Mouse (Mus musculus) kidney, postnatal 4 days (tissue): ENCODE data around the gene Ccdc69.
A peak's percentile ranks its signal among the peaks of the same experiment; 100 is the strongest.
"Not testable (repeated sequence)": the region's sequence is repeated elsewhere in the genome, so short reads cannot be mapped to it uniquely, and the experiment has no call there.

ENCODE experiments used
- DNase-seq, 2 experiments: peaks; one replicate each; pipeline ENCODE4 v3.0.0; 2021; ENCODE audit warnings: mixed read lengths in 2 of 2

Ccdc69 gene

GRCm38 (mm10) chr11:55077331-55078231 lies at the start of gene Ccdc69:
Ccdc69 (minus strand) TSS chr11:55078131.
- DNase-seq, result peak; percentile 65 to 77

- no peak for DNase-seq
Observed at GRCm38 (mm10) chr11:55126663-55127062, 48.7 kb upstream of the Ccdc69 start.

DNA sequence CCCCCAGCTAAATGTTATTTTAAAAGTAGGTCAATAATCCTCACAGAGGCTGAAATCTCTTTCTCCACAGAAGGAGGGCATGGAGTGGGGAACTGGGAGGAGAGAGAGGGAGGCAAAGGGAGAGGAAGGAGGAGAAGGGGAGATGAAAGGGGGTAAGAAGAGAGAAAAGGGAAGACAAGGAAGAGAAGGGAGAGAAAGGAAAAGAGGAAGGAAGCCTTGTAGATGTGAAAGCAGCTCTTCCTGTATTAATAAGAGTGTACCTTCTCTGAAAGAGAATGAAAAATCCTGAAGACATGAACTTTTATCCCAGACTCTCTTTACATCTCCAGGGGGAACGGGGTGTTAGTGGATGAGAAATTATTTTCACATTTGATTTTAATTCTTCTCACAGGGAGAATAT lies 43.5 kb upstream of the Ccdc69 start:
- no peak for DNase-seq

- DNase-seq, result no peak
Observed at GRCm38 (mm10) chr11:55120821-55121271, 42.9 kb upstream of the Ccdc69 start.

DNA sequence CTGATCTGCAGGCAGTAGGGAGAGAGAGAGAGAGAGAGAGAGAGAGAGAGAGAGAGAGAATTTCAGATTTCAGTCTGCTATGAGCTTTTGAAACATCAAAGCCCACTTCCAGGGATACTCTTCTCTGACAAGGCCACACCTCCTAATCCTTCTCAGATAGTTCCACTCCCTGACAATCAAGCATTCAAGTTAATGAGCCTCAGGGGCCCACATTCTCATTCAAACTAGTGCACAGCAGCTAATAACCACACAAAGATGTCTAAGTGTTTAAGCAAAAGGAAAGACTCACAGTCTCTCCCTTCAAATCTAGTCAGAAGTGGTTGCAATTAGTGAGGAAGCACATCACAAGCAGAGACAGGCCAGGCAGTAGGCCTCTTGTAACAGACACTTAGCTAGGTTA lies 42.3 kb upstream of the Ccdc69 start:
- DNase-seq, result no peak

GRCm38 (mm10) chr11:55117031-55117430 lies 39.1 kb upstream of the Ccdc69 start:
- DNase-seq, result no peak

- no peak for DNase-seq
Observed at GRCm38 (mm10) chr11:55116004-55116403, 38.1 kb upstream of the Ccdc69 start.

DNA sequence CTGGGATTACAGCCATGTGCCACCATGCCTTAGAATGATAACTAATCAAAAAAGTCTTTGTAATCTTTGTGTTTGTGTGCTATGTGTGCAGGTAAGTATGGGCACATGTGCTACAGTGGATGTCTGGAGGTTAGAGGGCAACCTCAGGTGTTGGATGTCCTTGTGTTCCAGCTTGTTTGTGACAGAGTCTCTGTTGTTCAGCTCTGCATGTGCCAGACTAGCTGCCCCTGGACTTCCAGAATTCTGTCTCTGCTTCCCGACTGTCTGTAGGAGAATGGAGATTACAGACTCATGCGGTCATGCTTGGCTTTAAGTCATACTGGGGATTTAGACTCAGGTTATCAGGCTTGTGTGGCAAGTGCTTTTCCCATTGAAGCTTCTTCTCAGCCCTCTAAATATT lies 36.4 kb upstream of the Ccdc69 start:
- DNase-seq, result no peak

DNA sequence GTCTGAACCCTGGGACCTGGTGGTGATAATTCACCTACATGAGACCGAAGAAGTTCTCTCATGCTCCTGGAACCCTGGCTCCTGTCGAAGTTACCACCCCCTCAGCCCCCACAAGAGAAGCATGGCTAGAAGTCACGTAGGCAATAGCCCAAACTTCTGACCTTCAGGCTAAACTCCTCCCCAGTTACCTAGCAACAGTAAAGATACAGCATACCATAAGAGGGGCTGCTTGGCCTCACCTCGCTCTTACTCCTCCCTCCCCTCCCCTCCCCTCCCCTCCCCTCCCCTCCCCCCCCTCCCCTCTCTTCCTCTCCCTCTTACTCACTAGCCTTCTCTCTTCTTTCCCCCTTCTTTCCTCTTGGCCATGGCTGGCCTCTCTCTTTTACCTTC lies 35.9 kb upstream of the Ccdc69 start:
- not testable (repeated sequence) for DNase-seq

GRCm38 (mm10) chr11:55113209-55113860 lies 35.4 kb upstream of the Ccdc69 start:
- DNase-seq, result peak in 1 of 2 experiments; percentile 27

DNA sequence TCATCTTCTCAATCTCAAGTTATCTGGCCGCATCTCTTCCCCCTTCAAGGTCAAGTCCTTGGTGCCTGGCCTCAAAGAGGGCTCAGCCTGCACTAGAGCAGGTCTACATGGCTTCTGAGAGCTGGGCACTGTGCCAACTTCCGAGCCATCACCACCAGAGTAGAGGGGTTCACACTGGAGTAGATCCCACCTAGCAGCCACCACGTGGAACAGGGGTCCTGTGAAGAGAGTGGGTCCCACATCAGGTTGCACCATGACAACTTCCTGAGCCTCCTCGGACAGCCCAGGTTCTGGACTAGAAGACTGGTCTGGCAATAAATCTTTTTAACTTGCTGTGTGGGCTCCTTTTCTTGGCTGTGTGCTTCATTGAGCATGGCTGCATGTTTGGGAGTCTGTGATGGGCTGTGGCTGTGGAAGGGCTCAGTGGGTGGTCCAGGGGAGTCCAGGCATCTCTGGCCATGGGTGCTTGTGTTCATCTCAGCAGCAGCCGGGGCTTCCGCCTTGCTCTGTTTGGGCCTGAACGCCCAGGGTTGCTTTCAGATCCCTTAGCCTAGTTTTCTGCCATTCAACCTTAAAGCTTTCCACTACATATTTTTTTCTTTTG lies 32.7 kb upstream of the Ccdc69 start:
- DNase-seq, result peak; percentile 60 to 73

- no peak for DNase-seq
Observed at GRCm38 (mm10) chr11:55109521-55110300, 31.8 kb upstream of the Ccdc69 start.

DNA sequence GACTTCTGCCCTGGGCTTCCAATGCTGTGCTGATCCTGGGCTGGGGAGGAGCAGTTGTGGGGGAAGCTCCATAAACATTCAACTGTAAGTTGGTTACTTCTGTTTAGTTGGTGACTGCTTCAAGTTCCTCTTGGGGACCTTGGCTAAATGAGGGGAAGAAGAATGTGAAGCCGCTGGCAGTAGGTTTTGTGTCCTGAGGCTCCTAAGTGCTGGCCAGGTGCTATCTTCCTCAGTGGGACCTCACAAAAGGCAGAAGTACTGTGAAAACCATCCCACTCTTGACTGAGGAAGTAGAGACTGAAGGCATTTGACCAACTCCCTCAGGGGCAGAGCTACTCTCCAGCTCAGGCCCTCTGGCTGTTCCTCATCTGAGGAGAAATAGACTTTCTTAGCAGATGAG lies 28.7 kb upstream of the Ccdc69 start:
- DNase-seq, result no peak

- DNase-seq, result peak in 1 of 2 experiments; percentile 13
Observed at GRCm38 (mm10) chr11:55105389-55105788, 27.5 kb upstream of the Ccdc69 start.

DNA sequence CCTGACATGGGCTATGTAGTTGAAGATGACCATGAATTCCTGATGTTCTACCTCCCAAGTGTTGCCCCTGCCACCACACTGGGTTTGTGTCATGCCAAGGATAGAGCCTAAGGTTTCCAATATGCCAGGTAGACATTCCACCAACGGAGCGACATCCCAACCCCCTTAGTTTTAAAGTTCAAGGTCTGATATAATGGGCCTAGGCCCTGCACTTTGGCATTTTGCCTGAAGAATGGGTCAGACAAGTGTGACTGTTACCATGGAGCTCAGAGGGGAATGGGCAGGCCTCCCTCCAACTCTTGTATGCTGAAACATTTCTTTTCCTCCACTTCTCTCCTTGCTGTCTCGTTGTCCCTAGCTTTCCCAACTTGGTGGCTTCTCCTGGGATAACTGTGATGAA lies 25.3 kb upstream of the Ccdc69 start:
- peak in 1 of 2 experiments; percentile 43 for DNase-seq

- no peak for DNase-seq
Observed at GRCm38 (mm10) chr11:55102015-55102414, 24.1 kb upstream of the Ccdc69 start.

DNA sequence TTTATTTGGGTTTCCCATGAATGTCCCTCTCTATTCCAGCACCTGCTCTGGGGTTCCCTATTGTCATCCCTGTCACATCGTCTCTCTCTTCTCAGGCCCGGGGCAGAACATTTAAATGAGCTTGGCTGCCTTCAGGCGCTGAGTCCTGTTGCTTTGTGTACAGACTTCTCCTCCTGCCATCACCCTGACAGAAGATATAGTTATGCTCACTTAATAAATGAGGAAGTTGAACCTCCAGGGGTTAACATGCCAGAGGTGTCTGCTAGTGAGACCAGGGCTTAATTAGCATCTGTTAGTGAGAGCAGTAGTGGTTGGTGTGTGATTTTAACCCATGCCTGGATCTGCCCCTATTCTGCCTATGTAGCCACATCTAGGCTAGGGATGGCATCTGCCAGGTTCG lies 21.9 kb upstream of the Ccdc69 start:
- DNase-seq, result no peak

GRCm38 (mm10) chr11:55099019-55099771 lies 21.3 kb upstream of the Ccdc69 start:
- DNase-seq, result no peak

DNA sequence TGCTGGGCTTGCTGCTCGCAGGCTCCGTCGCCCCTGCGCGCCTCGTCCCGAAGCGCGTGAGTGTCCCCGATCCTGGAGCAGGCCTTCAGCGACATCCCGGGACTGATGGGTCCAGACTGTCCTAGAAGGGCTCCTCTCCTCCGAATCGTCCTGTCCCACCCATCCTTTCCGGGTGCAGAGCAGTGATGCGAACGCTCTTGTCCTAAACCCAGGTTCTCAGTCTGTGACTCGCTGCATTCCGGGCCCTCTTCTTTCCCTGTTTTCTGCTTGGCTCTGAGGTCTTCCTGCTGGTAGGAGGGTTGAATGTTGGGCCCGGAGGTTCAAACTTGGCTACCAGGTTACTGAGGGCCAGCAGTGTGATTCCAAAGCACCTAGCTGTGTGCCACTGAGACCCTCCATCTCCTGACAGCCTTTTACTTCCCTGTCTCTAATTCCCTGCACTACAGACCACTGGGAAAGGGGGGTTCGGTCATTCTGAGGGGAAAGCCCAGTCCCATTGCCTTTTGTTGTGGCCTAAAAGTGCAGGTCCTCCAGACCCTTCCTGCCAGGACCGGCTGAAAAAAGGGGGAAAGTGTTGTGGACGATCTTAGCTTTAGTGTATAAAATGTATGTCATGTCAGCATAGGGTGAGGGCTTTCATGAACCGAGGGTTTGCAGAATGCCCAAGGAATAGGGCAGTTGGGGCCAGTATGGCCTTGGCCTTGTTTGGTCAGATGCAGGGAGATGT lies 20.4 kb upstream of the Ccdc69 start:
- DNase-seq, result no peak

DNA sequence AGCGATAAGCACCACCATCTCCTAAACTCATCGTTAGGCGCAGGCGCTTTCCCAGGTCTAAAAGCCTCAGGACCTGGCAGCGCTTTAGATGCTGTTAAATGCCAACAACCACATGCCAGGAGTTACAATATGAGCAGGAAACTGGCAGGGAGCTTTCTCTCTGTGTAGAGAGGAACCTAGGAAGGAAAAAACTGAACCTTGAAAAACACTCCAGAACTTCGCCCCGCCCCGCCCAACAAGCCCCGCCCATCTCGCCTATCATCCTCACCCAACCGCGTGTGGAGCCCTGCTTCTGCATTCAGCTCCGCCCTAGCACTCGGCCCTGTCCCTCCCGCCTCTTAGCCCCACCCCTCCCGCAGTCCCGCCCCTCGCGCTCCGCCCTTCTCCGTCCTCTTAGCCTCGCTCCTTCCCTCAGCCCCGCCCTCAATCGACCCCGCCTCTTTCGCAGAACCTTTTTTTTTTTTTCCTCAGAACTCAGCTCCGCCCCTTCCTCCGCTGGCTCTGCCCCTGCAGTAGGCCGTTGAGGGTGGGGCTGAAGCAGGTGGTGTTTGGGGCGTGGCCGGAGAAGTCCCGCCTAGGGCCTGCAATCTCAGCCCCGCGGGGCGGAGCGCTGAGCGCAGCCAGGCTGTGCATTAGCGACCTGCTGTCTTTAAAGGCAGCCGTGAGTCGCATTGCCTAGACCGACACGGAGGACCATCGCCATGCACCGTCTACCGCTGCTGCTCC lies 19.7 kb upstream of the Ccdc69 start, which contains the start of gene Gm2a:
Gene Gm2a (plus strand): TSS at position 653 of the 726 bp plus-strand sequence.
- peak; percentile 95 to 97 for DNase-seq
